Mouse (Mus musculus) MEL (cell line): ENCODE measurements around the gene Foxf1.

ENCODE experiments used
- CTCF ChIP-seq, 3 experiments: IDR thresholded peaks in 2 of 3; conservative IDR thresholded peaks in 1 of 3; 2 replicates each; pipeline ENCODE4 v1.5.1; 2011 to 2012; ENCODE audit warnings: low read length in 3 of 3, low read depth in 2 of 3, mild to moderate bottlenecking in 2 of 3, improper control_type of control experiment in 1 of 3, inconsistent platforms in 1 of 3, mixed read lengths in 1 of 3, moderate library complexity in 1 of 3; ENCODE audit not compliant: control insufficient read depth in 1 of 3, insufficient read depth in 1 of 3, poor library complexity in 1 of 3, severe bottlenecking in 1 of 3
- E2F4 ChIP-seq: IDR thresholded peaks from 2 replicates; pipeline ENCODE4 v1.6.1; 2011; ENCODE audit warnings: low read depth, low read length, improper control_type of control experiment, borderline replicate concordance
- EP300 ChIP-seq, 2 experiments: IDR thresholded peaks; 2 replicates each; pipeline ENCODE4 v1.6.1; 2011; ENCODE audit warnings: improper control_type of control experiment in 2 of 2, low read length in 2 of 2, low read depth in 1 of 2, mild to moderate bottlenecking in 1 of 2
- MAX ChIP-seq: IDR thresholded peaks from 2 replicates; pipeline ENCODE4 v1.6.1; 2011; ENCODE audit warnings: low read length, improper control_type of control experiment
- RCOR1 ChIP-seq: IDR thresholded peaks from 2 replicates; pipeline ENCODE4 v1.6.1; 2012; ENCODE audit warnings: low read depth, mild to moderate bottlenecking, inconsistent platforms, low read length, improper control_type of control experiment
- TAL1 ChIP-seq: IDR thresholded peaks from 2 replicates; pipeline ENCODE4 v1.6.1; 2012; ENCODE audit warnings: mild to moderate bottlenecking, inconsistent platforms, low read length, moderate library complexity, mixed read lengths
- UBTF ChIP-seq: IDR thresholded peaks from 2 replicates; pipeline ENCODE4 v1.6.1; 2012; ENCODE audit warnings: low read depth, mild to moderate bottlenecking, inconsistent platforms, low read length, improper control_type of control experiment, moderate library complexity, borderline replicate concordance; ENCODE audit not compliant: insufficient read depth

- TF ChIP-seq E2F4 (no peak), MAX (no peak), TAL1 (no peak), CTCF (IDR thresholded peaks at IDR 0.05 in 2 of 3, conservative IDR thresholded peaks at IDR 0.05 in 1 of 3; ENCODE audit: control insufficient read depth in 1 of 3, insufficient read depth in 1 of 3, low read depth in 2 of 3, low read length in 3 of 3, poor library complexity in 1 of 3, severe bottlenecking in 1 of 3) (no peak), UBTF (no peak), EP300 (IDR thresholded peaks at IDR 0.05; ENCODE audit: low read depth in 1 of 2, low read length in 2 of 2) (no peak), RCOR1 (no peak)
These were observed 43.1 kb downstream of the Foxf1 start for GRCm38 (mm10) chr8:121127291-121127701.
